Comparison of ENCODE assay signal across 8 mouse cellular contexts in the genomic region with DNA sequence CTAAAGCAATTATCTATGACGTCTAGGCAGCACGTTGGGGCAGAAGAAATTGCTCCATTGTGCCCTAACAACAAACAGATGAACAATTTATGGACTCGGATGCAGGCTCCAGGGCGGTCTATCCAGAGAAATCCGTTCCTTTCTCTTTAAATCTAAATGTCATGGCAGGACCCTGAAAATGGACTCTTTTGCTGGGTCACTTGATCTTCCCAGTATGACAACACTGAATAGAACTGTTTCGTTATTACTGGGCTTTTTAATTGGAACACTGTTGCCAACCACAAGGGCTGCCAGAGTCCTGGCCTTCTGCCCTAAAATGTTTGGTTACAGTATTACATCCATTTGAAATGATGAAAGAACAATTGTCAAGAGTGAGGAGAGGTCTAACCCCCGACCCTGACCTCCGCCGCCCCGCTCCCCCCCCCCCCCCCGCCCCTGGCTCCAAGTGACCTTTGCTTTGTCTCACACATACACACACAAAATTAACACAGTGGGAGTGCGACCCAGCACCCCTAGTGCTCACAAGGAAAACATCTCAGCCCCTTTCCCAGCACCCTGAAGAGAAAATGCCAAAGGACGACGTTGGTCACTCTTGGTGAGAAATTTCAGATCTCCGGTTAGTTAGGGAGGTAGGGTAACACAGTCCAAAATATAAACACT. TPM values are rescaled to one million over a fixed set of nuclear protein-coding genes. Genes with fewer than 3 reads are reported as not detected.
DNase-seq lines count a peak whose midpoint lies in the region; ATAC-seq and TF ChIP-seq lines count a peak whose summit lies in the region.

No protein-coding gene starts in this region.

- 8% methylated on average over 15 of the region's 15 CpGs for WGBS in hindbrain, embryonic 16.5 days
- WGBS in midbrain, embryonic 12.5 days = 23% methylated on average over 11 of the region's 15 CpGs

- H3K27ac ChIP-seq in cortical plate, adult 2 months (ENCODE audit: insufficient read depth, low read length) = no peak overlapping the region
- peak overlapping the region; percentile 34; the same call in 1 of the 2 replicates for H3K27ac ChIP-seq in hindbrain, embryonic 16.5 days (ENCODE audit: low read depth, low read length)
- no peak overlapping the region for H3K27ac ChIP-seq in midbrain, embryonic 12.5 days (replicated peaks)

- H3K9ac ChIP-seq in hindbrain, embryonic 16.5 days (ENCODE audit: low read depth, low read length) = peak overlapping the region; percentile 61
- H3K9ac ChIP-seq in midbrain, embryonic 12.5 days (replicated peaks) = peak overlapping the region; percentile 37; the same call in 1 of the 2 replicates

- H3K4me3 ChIP-seq in cortical plate, adult 2 months (ENCODE audit: insufficient read depth, low read length) = peak overlapping the region; percentile 59
- H3K4me3 ChIP-seq in hindbrain, embryonic 16.5 days (ENCODE audit: low read length) = peak overlapping the region; percentile 38
- peak overlapping the region; percentile 34 for H3K4me3 ChIP-seq in midbrain, embryonic 12.5 days

- no peak for TF ChIP-seq CTCF in cortical plate, adult 2 months (IDR thresholded peaks at IDR 0.05; ENCODE audit: extremely low read depth, insufficient read depth, low read length)

- no peaks in the 10 kb centered on the region for H3K4me1 ChIP-seq in cortical plate, adult 2 months (ENCODE audit: control insufficient read depth, insufficient read depth, low read length)
- peaks cover 6% of the 10 kb centered on the region for H3K4me1 ChIP-seq in hindbrain, embryonic 16.5 days (ENCODE audit: control insufficient read depth, insufficient read depth, low read depth, low read length)
- H3K4me1 ChIP-seq in midbrain, embryonic 12.5 days = peaks cover 16% of the 10 kb centered on the region

- H3K27me3 ChIP-seq in hindbrain, embryonic 16.5 days (replicated peaks; ENCODE audit: control insufficient read depth, insufficient read depth, low read length) = 0 out of 2 replicates have a peak, but pooled peaks cover 3% of the 10 kb centered on the region
- H3K27me3 ChIP-seq in midbrain, embryonic 12.5 days = peaks cover 11% of the 10 kb centered on the region; the same call in 1 of the 2 replicates

- H3K4me2 ChIP-seq in hindbrain, embryonic 16.5 days (ENCODE audit: low read length) = peak overlapping the region; percentile 76
- peak overlapping the region; percentile 57 for H3K4me2 ChIP-seq in midbrain, embryonic 12.5 days (replicated peaks)

- no peak for TF ChIP-seq POLR2A in cortical plate, adult 2 months (IDR thresholded peaks at IDR 0.05; ENCODE audit: extremely low read depth, insufficient read depth, low read length)

- no peak for ATAC-seq in hindbrain, embryonic 16.5 days
- ATAC-seq in midbrain, embryonic 12.5 days (ENCODE audit: low FRiP score, low read depth) = no peak
- ATAC-seq in cerebellum, adult (ENCODE audit: insufficient number of reproducible peaks, low FRiP score, low TSS enrichment) = no peak

- peak; percentile 35 for DNase-seq in kidney, adult 9 months
- DNase-seq in kidney, postnatal 10 days = no peak
- no peak for DNase-seq in gastrocnemius, adult 18-20 months (ENCODE audit: low spot score)
- DNase-seq in adrenal gland, postnatal 10 days = no peak

- H3K36me3 ChIP-seq in hindbrain, embryonic 16.5 days (ENCODE audit: control insufficient read depth, insufficient read depth, low read length) = no peaks in the 10 kb centered on the region
- H3K36me3 ChIP-seq in midbrain, embryonic 12.5 days = no peaks in the 10 kb centered on the region

- H3K9me3 ChIP-seq in hindbrain, embryonic 16.5 days (ENCODE audit: control insufficient read depth, low read length) = no peaks in the 10 kb centered on the region
- no peaks in the 10 kb centered on the region for H3K9me3 ChIP-seq in midbrain, embryonic 12.5 days

RNA-seq across cellular contexts. Expression of gene Hfe, which starts 0.8 kb away (rescaled TPM):
- 4.2 and 4.3 TPM in 2 replicates for polyA plus RNA-seq in cortical plate, adult 2 months (2012; rRNA removed)
- 5.4 and 6.7 TPM in 2 replicates for polyA plus RNA-seq in hindbrain, embryonic 16.5 days (2015; fragmentation: Nextera tagmentation; extraction: Ambion mirVana)
- 3.1 and 3.3 TPM in 2 replicates for polyA plus RNA-seq in midbrain, embryonic 12.5 days (2016; fragmentation: Nextera tagmentation; extraction: Ambion mirVana)
- 10 to 100 TPM; 25.6 to 25.7 TPM for total RNA-seq in gastrocnemius, adult 18-20 months (2021)
- 10 to 100 TPM; 23.3 to 31.0 TPM for total RNA-seq in adrenal gland, postnatal 10 days (2021)

RNA-seq across cellular contexts. Expression of gene Hist1h4c, which starts 11.6 kb away (rescaled TPM):
- 4.1 and 9.6 TPM in 2 replicates for polyA plus RNA-seq in cortical plate, adult 2 months (2012; rRNA removed)
- polyA plus RNA-seq in hindbrain, embryonic 16.5 days (2015; fragmentation: Nextera tagmentation; extraction: Ambion mirVana) = 2.0 and 2.5 TPM in 2 replicates
- polyA plus RNA-seq in midbrain, embryonic 12.5 days (2016; fragmentation: Nextera tagmentation; extraction: Ambion mirVana) = 5.8 and 6.8 TPM in 2 replicates
- 10 to 100 TPM; 57.1 to 66.2 TPM for total RNA-seq in gastrocnemius, adult 18-20 months (2021)
- total RNA-seq in adrenal gland, postnatal 10 days (2021) = 100 to 1,000 TPM; 175 to 199 TPM

RNA-seq across cellular contexts. Expression of gene Hist1h1t, which starts 14.2 kb away (rescaled TPM):
- polyA plus RNA-seq in cortical plate, adult 2 months (2012; rRNA removed) = not detected in 2 replicates
- polyA plus RNA-seq in hindbrain, embryonic 16.5 days (2015; fragmentation: Nextera tagmentation; extraction: Ambion mirVana) = not detected in 2 replicates
- polyA plus RNA-seq in midbrain, embryonic 12.5 days (2016; fragmentation: Nextera tagmentation; extraction: Ambion mirVana) = not detected in 2 replicates
- not detected for total RNA-seq in gastrocnemius, adult 18-20 months (2021)
- total RNA-seq in adrenal gland, postnatal 10 days (2021) = under 1 TPM; 0.69 to 0.88 TPM

RNA-seq across cellular contexts. Expression of gene Hist1h2bc, which starts 25.8 kb away (rescaled TPM):
- polyA plus RNA-seq in cortical plate, adult 2 months (2012; rRNA removed) = 117 and 130 TPM in 2 replicates
- 20.4 and 24.8 TPM in 2 replicates for polyA plus RNA-seq in hindbrain, embryonic 16.5 days (2015; fragmentation: Nextera tagmentation; extraction: Ambion mirVana)
- 28.7 and 29.9 TPM in 2 replicates for polyA plus RNA-seq in midbrain, embryonic 12.5 days (2016; fragmentation: Nextera tagmentation; extraction: Ambion mirVana)
- total RNA-seq in gastrocnemius, adult 18-20 months (2021) = 10 to 100 TPM; 66.4 to 69.8 TPM
- 10 to 100 TPM; 76.4 to 77.6 TPM for total RNA-seq in adrenal gland, postnatal 10 days (2021)

RNA-seq across cellular contexts. Expression of gene Hist1h2ac, which starts 26.1 kb away (rescaled TPM):
- polyA plus RNA-seq in cortical plate, adult 2 months (2012; rRNA removed) = 1.2 and 1.5 TPM in 2 replicates
- polyA plus RNA-seq in hindbrain, embryonic 16.5 days (2015; fragmentation: Nextera tagmentation; extraction: Ambion mirVana) = 0.26 and 0.30 TPM in 2 replicates
- polyA plus RNA-seq in midbrain, embryonic 12.5 days (2016; fragmentation: Nextera tagmentation; extraction: Ambion mirVana) = 1.1 TPM in 2 replicates
- total RNA-seq in gastrocnemius, adult 18-20 months (2021) = 1 to 10 TPM in 1 of 2 experiments, under 1 TPM in 1; 0.68 to 1.3 TPM
- 1 to 10 TPM; 8.3 to 9.7 TPM for total RNA-seq in adrenal gland, postnatal 10 days (2021)
